ENCODE assay signal across 8 mouse cellular contexts in genomic region chr13:52530008-52530945, GRCm38 (mm10). TPM values are rescaled to one million over a fixed set of nuclear protein-coding genes. Genes with fewer than 3 reads are reported as not detected.
DNase-seq lines count a peak whose midpoint lies in the region; ATAC-seq and TF ChIP-seq lines count a peak whose summit lies in the region.

No protein-coding gene starts in this region.

- H3K9ac ChIP-seq in ES-Bruce4 (ENCODE audit: low read depth, poor library complexity, severe bottlenecking): peak overlapping the region; percentile 28
- H3K9ac ChIP-seq in lung, embryonic 14.5 days: peak overlapping the region; percentile 40

- no peaks in the 10 kb centered on the region for H3K36me3 ChIP-seq in ES-Bruce4 (ENCODE audit: control insufficient read depth, insufficient read depth, low read length, poor library complexity, severe bottlenecking)
- no peaks in the 10 kb centered on the region for H3K36me3 ChIP-seq in lung, embryonic 14.5 days (ENCODE audit: insufficient read depth)

- no peak for TF ChIP-seq POLR2A in ES-Bruce4 (IDR thresholded peaks at IDR 0.05; ENCODE audit: insufficient read depth, low read length)
- TF ChIP-seq POLR2A in olfactory bulb, adult 2 months (IDR thresholded peaks at IDR 0.05; ENCODE audit: insufficient read depth, low read depth, low read length): peak; percentile 31; the same call in 1 of the 2 replicates

- H3K9me3 ChIP-seq in ES-Bruce4 (replicated peaks; ENCODE audit: control insufficient read depth, insufficient read depth, low read length, poor library complexity, severe bottlenecking): no peaks in the 10 kb centered on the region
- H3K9me3 ChIP-seq in lung, embryonic 14.5 days (ENCODE audit: low read depth, low read length): peaks cover 4% of the 10 kb centered on the region; the same call in 1 of the 2 replicates

- TF ChIP-seq CTCF in ES-Bruce4 (IDR thresholded peaks at IDR 0.05; ENCODE audit: low read depth, low read length): peak; percentile 45
- peak; percentile 72 for TF ChIP-seq CTCF in lung, embryonic 14.5 days (IDR thresholded peaks at IDR 0.05; ENCODE audit: low read depth)
- TF ChIP-seq CTCF in olfactory bulb, adult 2 months (IDR thresholded peaks at IDR 0.05; ENCODE audit: insufficient read depth, low read depth, low read length): peak; percentile 78

- peak; percentile 95 to 96 for ATAC-seq in hematopoietic stem cell, adult 5-6 weeks (replicated peaks in 1 of 2; ENCODE audit: insufficient read depth in 1 of 2, low FRiP score in 2 of 2, low TSS enrichment in 1 of 2, low read depth in 1 of 2, poor library complexity in 2 of 2, severe bottlenecking in 2 of 2)
- peak; percentile 91 for ATAC-seq in lung, embryonic 14.5 days (ENCODE audit: insufficient read depth)

- H3K4me2 ChIP-seq in lung, embryonic 14.5 days: peak overlapping the region; percentile 96

- H3K27ac ChIP-seq in ES-Bruce4 (ENCODE audit: insufficient read depth, low read length): no peak overlapping the region
- H3K27ac ChIP-seq in lung, embryonic 14.5 days (ENCODE audit: low read depth): no peak overlapping the region
- peak overlapping the region; percentile 34; the same call in 1 of the 2 replicates for H3K27ac ChIP-seq in olfactory bulb, adult 2 months (ENCODE audit: insufficient read depth, low read depth, low read length)

- 3% methylated on average over 50 of the region's 50 CpGs for WGBS in lung, embryonic 14.5 days
- WGBS in olfactory bulb, adult 2 months: 2% methylated on average over 50 of the region's 50 CpGs

- DNase-seq in cerebellum, adult 18-20 months: peak; percentile 93 to 96
- peak; percentile 81 for DNase-seq in forelimb bud, embryonic 11.5 days (ENCODE audit: low read depth, low spot score)
- DNase-seq in layer of hippocampus, adult 9-10 months (ENCODE audit: low spot score): peak; percentile 69
- DNase-seq in lung, embryonic 14.5 days: peak; percentile 92
- DNase-seq in thymus, adult 18-20 months: peak; percentile 69 to 70

- 0 out of 2 replicates have a peak, but pooled peaks have one; percentile 15 for TF ChIP-seq EP300 in ES-Bruce4 (IDR thresholded peaks at IDR 0.05; ENCODE audit: insufficient read depth, low read depth, low read length)

- peak overlapping the region; percentile 61 for H3K4me3 ChIP-seq in ES-Bruce4 (ENCODE audit: low read depth, low read length)
- H3K4me3 ChIP-seq in lung, embryonic 14.5 days (ENCODE audit: low read depth, low read length): peak overlapping the region; percentile 44
- H3K4me3 ChIP-seq in olfactory bulb, adult 2 months (ENCODE audit: insufficient read depth, low read depth, low read length): peak overlapping the region; percentile 78

- H3K27me3 ChIP-seq in ES-Bruce4 (ENCODE audit: control insufficient read depth, insufficient read depth, low read length, poor library complexity, severe bottlenecking): no peaks in the 10 kb centered on the region
- H3K27me3 ChIP-seq in lung, embryonic 14.5 days (ENCODE audit: insufficient read depth, low read length): peaks cover 22% of the 10 kb centered on the region

- no peaks in the 10 kb centered on the region for H3K4me1 ChIP-seq in ES-Bruce4 (ENCODE audit: control insufficient read depth, insufficient read depth, low read length)
- no peaks in the 10 kb centered on the region for H3K4me1 ChIP-seq in lung, embryonic 14.5 days (ENCODE audit: insufficient read depth)
- peaks cover 11% of the 10 kb centered on the region for H3K4me1 ChIP-seq in olfactory bulb, adult 2 months (ENCODE audit: control insufficient read depth, insufficient read depth, low read length)

RNA-seq across cellular contexts. Expression of gene Diras2, which starts 0.8 kb away (rescaled TPM):
- 0.21 TPM in 1 of 2 replicates, not detected in the other for polyA plus RNA-seq in ES-Bruce4 (2011; ENCODE audit: insufficient read depth, insufficient read length, low read depth, missing spikeins)
- total RNA-seq in hematopoietic stem cell, adult 5-6 weeks (2017): 0.30 and 0.75 TPM in 2 replicates
- polyA plus RNA-seq in lung, embryonic 14.5 days (2014; fragmentation: Nextera tagmentation; extraction: Ambion mirVana): 0.14 and 0.20 TPM in 2 replicates
- not detected in 2 replicates for polyA plus RNA-seq in olfactory bulb, adult 2 months (2012; ENCODE audit: insufficient read depth, insufficient read length, low replicate concordance, missing spikeins)

RNA-seq across cellular contexts. Expression of gene Syk, which starts 52.7 kb away (rescaled TPM):
- 11.3 and 11.4 TPM in 2 replicates for polyA plus RNA-seq in ES-Bruce4 (2011; ENCODE audit: insufficient read depth, insufficient read length, low read depth, missing spikeins)
- 99.6 and 106 TPM in 2 replicates for total RNA-seq in hematopoietic stem cell, adult 5-6 weeks (2017)
- 6.0 and 6.6 TPM in 2 replicates for polyA plus RNA-seq in lung, embryonic 14.5 days (2014; fragmentation: Nextera tagmentation; extraction: Ambion mirVana)
- not detected in 2 replicates for polyA plus RNA-seq in olfactory bulb, adult 2 months (2012; ENCODE audit: insufficient read depth, insufficient read length, low replicate concordance, missing spikeins)
